Mouse (Mus musculus) forebrain, postnatal 0 days (tissue): ENCODE measurements at regions not wholly inside any gene's neighbourhood (a gene's known extent, or its start where the extent isn't known, plus 50 kb on each side); places are given as distances from the start of the nearest gene placed in this dataset.
"Not testable (repeated sequence)": the region's sequence is repeated elsewhere in the genome, so short reads cannot be mapped to it uniquely, and the experiment has no call there.

Experiments
- ATAC-seq: fragments of 200-750 bp; cut with Nextera tagmentation; 2 replicates; pipeline ENCODE4 v1.8.0; 2017; ENCODE audit warnings: mild to moderate bottlenecking, moderate library complexity
- DNase-seq: peaks from one replicate; pipeline ENCODE4 v3.0.0-alpha.2; 2015
- H3K27ac ChIP-seq: fragments of 300-500 bp; sonication (generic); 2 replicates; pipeline ENCODE4 v1.5.1; 2014; ENCODE audit warnings: low read depth, mild to moderate bottlenecking, antibody characterized with exemption, low read length, moderate library complexity, mixed read lengths
- H3K27me3 ChIP-seq: fragments of 300-500 bp; sonication (generic); 2 replicates; pipeline ENCODE4 v1.6.1; 2014; ENCODE audit warnings: mild to moderate bottlenecking, low read length, mixed read lengths; ENCODE audit not compliant: insufficient read depth
- H3K36me3 ChIP-seq: fragments of 300-500 bp; sonication (generic); 2 replicates; pipeline ENCODE4 v1.6.1; 2014; ENCODE audit warnings: mild to moderate bottlenecking, moderate library complexity; ENCODE audit not compliant: insufficient read depth
- H3K4me1 ChIP-seq: fragments of 300-500 bp; sonication (generic); 2 replicates; pipeline ENCODE4 v1.6.1; 2014; ENCODE audit warnings: antibody characterized with exemption; ENCODE audit not compliant: insufficient read depth
- H3K4me2 ChIP-seq: fragments of 300-500 bp; sonication (generic); 2 replicates; pipeline ENCODE4 v1.6.1; 2014; ENCODE audit warnings: low read depth, mild to moderate bottlenecking, moderate library complexity
- H3K4me3 ChIP-seq: fragments of 300-500 bp; sonication (generic); 2 replicates; pipeline ENCODE4 v1.5.1; 2014; ENCODE audit warnings: low read depth, low read length, mixed read lengths
- H3K9ac ChIP-seq: fragments of 300-500 bp; sonication (generic); 2 replicates; pipeline ENCODE4 v1.6.1; 2014; ENCODE audit warnings: mild to moderate bottlenecking
- H3K9me3 ChIP-seq: fragments of 300-500 bp; sonication (generic); 2 replicates; pipeline ENCODE4 v1.6.1; 2016; ENCODE audit warnings: low read length
- WGBS: fragments of 180-500 bp; shearing (Covaris S2); extraction: QIAGEN DNeasy Blood & Tissue Kit; methylation state at CpG from one replicate; pipeline ENCODE4 v1.1.7; 2014; 5-methylcytosine and 5-hydroxymethylcytosine counted together

DNA sequence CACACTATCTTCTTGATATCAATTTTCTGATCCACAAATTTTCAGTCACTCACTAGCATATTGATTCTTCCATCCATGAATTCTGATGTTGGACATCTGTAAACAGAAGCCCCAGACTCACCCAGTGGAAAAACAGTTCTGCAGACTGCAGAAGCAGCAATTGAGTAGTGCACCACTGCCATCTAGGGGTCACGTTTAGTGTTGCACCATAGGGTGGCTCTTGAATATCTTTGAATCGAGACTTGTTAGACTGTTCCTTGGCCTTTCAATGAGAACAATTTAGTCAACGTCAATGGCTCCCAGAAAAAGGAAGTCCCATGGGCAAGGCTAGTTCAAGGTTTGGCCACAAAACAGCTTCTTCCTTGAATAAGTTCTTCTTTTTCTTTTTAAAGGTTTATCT is 828.1 kb downstream of the Gm10330 start:
- 54% methylated on average over 3 of the region's 3 CpGs for WGBS
- DNase-seq, result not testable (repeated sequence)

DNA sequence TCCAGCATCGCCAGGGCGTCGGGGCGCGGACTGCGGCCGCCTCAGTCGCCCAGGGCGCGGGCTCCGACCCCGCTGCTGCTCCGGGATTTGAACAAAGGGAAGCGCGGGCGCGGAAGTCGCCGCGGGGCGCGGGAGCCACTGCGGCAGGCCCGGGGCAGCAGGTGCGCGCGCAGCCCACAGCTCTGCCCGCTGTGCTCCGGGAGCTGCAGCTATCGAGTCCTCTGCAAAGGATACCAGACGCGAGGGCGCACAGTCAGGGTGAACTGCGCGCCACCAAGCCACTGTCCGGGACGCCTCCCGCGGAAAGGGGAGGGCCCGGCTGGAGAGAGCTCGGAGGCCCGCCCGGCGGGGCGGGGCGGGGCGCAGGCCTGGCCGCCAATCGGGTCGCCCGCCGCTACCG is 873.9 kb downstream of the Gm10330 start:
- WGBS, result under 1% methylated on average over 40 of the region's 53 CpGs
- H3K27ac ChIP-seq, H3K27me3 ChIP-seq, H3K4me1 ChIP-seq, H3K9me3 ChIP-seq, H3K36me3 ChIP-seq: not testable (repeated sequence)
- Histone ChIP-seq H3K4me2 (peak overlapping the region; percentile 41), H3K4me3 (peak overlapping the region; percentile 41), H3K9ac (peak overlapping the region; percentile 70)
- DNase-seq (peak; percentile 46), ATAC-seq (peak; percentile 81)

More for the DNA sequence above, 828.1 kb downstream of the Gm10330 start:
- H3K27ac ChIP-seq, H3K4me1 ChIP-seq, H3K4me3 ChIP-seq, H3K27me3 ChIP-seq, ATAC-seq, H3K9me3 ChIP-seq, H3K9ac ChIP-seq, H3K4me2 ChIP-seq, H3K36me3 ChIP-seq: not testable (repeated sequence)
